Mouse (Mus musculus): ENCODE measurements around the gene Magix. TPM values are rescaled to one million over a fixed set of nuclear protein-coding genes. Genes with fewer than 3 reads are reported as not detected.

Gene Magix
- total RNA-seq, 4 experiments from 2014 or later: 0.31 to 0.67 (median 0.45) TPM

DNA sequence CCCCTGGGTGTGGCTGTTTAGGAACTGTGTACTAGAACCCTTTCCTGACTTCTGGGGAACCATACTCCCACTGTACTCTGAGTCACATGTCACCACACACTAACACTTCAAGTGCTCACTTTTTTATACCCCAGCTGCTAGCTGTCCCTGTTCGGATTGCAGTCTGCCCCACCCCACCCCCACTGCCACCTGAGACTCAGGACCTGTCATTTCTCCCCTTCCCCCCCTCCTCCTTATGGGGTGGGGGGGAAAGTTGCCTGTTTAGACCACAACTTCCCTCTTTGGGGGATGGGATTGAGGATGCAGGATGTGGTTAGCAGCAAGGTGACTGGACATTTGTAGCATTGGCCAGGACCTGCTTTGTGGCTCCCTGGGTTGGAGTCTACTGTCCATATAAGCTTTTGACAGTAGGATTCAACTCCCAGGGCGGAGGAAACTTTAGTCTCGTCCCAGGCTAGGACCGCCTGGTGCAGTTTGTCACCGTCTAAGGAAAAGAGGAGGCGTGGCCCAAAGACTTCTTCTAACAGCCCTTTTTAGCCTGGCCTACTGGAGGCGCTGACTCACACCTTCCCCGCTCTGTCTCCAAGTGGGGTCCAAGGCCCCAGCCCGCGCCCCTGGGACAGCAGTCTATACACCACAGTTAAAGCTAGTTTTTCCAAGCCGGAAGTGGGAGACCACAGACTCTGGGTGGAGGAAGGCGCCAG, 7.3 kb downstream of the Magix start:
- no peak for DNase-seq

- DNase-seq: no peak
Measured at GRCm38 (mm10) chrX:7672739-7673138, 8.3 kb downstream of the Magix start.

GRCm38 (mm10) chrX:7670921-7671623, 10.0 kb downstream of the Magix start, which contains the start of gene Plp2:
TSS of gene Plp2 (minus strand) at chrX:7671390.
- DNase-seq: no peak

GRCm38 (mm10) chrX:7670390-7670881, 10.6 kb downstream of the Magix start:
- peak; percentile 53 for DNase-seq

- no peak for DNase-seq
Measured at GRCm38 (mm10) chrX:7665739-7666502, 15.1 kb downstream of the Magix start.

DNA sequence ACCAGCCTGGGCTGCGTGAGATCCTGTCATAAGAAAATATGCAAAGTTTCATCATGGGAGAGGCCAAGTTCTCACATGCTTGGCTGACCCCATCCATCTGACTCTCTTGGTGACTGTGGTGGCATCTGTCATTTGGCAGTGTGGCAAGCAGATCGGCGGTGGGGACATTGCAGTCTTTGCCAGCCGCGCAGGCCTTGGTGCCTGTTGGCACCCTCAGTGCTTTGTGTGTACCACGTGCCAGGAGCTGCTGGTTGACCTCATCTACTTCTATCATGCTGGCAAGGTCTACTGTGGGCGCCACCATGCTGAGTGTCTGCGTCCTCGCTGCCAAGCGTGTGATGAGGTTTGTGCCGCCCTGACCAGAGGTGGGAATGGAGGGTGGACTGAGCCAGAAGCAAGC, 16.3 kb downstream of the Magix start:
- DNase-seq: no peak

DNA sequence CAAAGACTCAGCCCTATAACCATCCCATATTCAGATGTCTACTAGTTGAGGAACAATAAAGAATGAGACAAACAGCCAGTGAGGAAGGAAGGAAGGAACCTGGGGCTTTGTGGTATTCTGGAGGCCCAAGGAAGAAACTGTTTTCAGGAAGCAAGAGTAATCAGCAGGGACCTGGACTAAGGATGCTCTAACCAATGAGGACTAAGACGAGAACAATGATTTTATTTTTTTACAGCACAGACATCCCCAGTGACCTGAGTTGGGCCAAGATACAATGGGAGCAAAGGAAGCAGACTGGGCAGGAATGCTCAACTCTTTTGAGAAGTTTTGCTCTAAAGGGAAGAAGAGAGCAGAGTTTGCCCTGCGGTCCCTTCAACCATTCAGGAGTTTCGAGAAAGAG, 18.1 kb downstream of the Magix start:
- DNase-seq: no peak

GRCm38 (mm10) chrX:7661086-7661485, 20.0 kb downstream of the Magix start:
- DNase-seq: no peak

GRCm38 (mm10) chrX:7658785-7659589, 22.1 kb downstream of the Magix start:
- no peak for DNase-seq

GRCm38 (mm10) chrX:7658031-7658784, 22.8 kb downstream of the Magix start:
- no peak for DNase-seq

DNA sequence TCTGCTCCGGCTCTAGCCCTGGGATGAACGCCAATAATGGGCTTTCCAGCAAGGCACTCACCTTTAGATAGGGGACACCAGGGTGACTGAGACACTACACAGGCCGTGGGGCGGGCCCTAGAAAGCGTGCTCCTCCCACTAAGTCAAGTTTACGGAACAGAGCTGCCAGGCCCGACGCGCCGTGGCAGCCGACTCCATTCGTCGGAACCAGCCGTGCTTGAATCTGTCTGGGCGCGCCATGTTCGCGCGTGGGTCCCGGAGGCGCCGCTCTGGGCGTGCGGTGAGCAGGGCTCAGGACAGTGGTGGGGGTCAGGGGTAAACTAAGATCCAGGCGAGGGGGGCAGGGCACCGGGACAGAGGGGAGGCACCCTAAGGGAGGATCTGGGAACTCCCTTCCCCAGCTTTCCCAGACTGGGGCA, 23.8 kb downstream of the Magix start, which contains the start of gene Prickle3:
Prickle3 (plus strand) TSS at position 40 of the 419 bp plus-strand sequence.
- peak; percentile 47 for DNase-seq

DNA sequence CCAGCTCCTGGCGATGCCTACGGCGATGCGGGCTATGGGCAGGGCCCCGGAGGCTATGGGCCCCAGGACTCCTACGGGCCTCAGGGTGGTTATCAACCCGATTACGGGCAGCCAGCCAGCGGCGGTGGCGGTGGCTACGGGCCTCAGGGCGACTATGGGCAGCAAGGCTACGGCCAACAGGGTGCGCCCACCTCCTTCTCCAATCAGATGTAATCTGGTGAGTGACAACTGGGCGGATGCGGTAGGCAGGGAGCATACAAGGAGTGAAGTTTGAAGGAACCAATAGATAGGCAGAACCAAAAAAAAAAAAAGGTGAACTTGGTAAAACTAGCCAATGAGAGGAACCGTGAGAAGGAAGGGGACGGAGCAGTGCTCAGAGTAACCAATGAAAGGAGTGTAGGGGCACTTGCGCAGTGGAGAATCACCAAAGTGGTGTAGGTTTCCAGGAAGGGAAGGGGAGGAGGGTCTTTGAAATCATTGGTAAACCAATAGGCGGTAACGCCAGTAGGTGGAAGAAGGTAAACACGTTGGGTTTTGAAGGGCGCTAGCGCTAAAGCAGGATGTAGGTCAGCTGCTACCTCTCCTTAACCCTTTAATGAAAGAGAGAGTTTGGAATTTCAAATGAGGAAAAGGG, 32.3 kb downstream of the Magix start:
- DNase-seq: peak; percentile 80

DNA sequence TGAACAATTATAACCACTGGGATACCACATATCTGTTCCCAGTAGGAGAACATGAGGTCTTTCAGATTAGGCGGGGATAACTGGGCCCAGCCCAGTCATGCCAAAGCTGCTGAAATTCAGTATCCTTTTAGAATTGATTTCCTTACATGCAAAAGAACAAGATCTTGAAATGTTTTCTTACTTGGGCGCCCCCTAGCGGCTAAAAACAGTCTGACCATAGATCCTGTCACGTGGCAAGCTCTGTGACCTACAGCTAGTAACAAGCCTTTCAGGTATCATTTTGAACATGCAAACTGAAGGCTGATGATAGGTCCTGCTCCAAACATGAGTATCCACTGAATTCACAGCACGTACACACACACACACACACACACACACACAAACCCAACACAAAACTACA, 35.7 kb downstream of the Magix start:
- peak; percentile 53 for DNase-seq

DNA sequence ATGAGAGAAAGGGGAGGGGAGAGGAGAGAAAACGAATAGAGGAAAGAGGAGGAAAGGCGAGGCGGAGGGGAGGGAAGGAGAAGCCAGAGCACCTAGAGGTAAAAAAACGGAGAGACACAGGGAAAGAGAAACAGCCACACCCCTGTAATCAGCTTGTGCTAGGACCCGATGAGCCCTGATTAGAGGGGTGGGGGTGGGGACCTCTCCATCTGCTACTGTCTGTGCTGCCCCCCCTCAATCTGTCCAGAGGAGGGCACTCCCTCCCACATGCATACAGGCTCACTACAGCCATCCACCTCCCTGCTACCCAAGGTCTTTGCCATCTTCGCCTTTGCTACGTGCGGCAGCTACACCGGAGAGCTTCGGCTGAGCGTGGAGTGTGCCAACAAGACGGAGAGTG, 40.3 kb downstream of the Magix start:
- DNase-seq: no peak

DNA sequence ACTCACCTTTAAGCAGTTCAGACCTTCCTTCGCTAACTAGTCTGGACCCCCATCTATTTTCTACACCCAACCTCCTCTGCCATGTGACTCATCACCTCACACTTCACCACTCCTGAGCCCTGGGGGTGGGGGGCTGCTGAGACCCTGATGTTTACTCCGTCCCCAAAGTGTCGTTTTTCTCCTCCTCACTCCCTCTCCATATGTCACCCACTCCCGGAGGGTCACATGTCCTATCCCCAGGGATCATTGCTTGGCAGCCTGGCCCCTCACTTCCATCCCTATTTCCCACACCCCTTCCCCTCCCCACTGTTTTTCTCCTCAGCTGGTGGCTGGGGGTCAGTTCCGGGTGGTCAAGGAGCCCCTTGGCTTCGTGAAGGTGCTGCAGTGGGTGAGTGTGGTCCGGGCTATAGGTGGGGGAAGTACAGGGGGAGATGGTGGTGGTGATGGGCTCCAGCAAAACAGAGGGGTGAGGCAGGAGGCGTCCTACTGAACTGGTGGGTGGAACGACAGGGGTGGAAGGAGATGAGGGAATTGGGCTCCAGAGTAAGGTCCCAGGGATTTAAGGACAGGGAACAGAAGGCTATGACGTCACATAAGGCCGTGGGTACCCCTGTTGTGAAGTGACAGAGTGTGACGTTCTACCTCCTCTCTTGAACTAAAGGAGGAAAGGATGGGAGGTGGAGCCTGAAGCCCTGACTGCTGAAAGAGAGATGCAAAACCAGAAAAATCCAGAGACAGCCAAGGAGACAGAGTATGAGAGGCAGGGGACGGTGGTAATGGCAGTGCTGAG, 41.3 kb downstream of the Magix start:
- no peak for DNase-seq

DNA sequence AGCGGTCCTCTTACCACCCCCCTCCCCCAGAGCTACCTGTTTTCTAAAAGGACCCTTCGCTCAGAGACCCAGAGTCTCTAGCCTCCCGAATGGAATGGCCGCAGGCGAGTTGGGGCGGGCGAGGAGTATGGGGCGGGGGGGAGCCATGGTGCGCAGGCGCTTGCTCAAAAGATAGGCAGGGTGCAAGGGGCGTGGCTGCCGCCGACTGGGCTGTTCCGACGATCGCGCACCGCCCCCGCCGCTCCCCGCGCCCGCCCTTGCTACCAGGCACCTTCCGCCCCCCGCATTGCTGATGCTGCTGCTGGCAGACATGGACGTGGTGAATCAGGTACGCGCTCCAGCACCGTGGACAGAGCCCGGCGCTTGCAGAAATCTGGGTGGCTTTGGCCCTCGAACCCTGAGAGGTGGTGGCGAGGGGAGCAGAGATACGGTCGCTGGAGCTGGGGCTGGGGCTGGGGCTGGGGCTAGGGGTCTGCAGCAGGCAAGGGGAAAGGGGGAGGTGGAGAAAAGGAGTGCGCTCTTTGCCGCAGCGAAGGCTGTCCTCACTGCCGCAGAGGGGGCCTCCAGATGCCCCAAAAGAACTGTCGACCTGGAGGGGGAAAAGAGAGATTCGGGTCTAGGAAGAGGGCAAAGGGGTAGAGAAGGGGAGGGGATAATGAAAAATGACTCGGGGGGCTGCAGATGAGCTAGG, 42.5 kb downstream of the Magix start, which contains the start of gene Syp:
Syp (plus strand) TSS at position 71 of the 691 bp plus-strand sequence.
- DNase-seq: peak; percentile 71

DNA sequence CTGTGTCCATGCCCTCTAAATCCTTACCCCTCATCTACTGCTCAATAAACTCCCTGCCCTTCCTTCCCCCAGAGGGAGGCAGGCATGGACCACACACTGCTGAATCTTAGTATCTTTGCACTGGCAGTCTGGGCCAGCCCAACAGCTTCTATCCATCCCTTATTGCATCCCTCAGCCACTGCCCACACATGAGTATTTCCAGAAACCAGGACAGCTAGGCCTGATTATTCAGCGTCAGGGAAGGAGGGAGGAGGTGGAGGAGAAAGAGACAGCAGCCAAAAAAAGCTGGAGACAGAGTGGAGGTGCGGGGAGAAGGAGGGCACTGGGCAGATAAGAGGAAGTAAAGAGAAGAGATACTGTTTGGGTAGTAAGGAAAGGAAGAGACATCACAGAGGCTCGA, 46.0 kb downstream of the Magix start:
- DNase-seq: no peak

- DNase-seq: no peak
Measured at GRCm38 (mm10) chrX:7632560-7632959, 48.5 kb downstream of the Magix start.
